Mouse (Mus musculus): ENCODE measurements at regions not wholly inside any gene's neighbourhood (a gene's known extent, or its start where the extent isn't known, plus 50 kb on each side); places are given as distances from the start of the nearest gene placed in this dataset.

DNA sequence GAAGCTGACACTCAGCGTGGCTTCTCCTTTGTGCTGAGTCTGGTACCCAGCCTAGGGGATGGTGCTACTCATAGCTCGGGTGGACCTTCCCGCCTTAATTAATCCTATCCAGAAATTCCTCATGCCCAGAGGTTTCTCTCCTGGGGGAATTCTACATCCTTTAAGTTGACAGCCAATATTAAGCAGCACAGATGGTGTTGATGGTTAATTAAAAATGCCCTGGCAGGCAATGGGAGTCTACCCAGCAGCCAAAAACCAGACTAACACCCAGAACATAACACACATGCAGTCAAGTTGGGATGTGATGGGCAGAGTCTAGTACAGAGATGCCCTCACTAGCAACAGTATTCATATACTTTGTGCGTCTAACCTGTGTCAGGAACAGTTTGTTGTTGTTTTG lies 169.9 kb downstream of the Zfp36l2 start:
- no peak for DNase-seq

DNA sequence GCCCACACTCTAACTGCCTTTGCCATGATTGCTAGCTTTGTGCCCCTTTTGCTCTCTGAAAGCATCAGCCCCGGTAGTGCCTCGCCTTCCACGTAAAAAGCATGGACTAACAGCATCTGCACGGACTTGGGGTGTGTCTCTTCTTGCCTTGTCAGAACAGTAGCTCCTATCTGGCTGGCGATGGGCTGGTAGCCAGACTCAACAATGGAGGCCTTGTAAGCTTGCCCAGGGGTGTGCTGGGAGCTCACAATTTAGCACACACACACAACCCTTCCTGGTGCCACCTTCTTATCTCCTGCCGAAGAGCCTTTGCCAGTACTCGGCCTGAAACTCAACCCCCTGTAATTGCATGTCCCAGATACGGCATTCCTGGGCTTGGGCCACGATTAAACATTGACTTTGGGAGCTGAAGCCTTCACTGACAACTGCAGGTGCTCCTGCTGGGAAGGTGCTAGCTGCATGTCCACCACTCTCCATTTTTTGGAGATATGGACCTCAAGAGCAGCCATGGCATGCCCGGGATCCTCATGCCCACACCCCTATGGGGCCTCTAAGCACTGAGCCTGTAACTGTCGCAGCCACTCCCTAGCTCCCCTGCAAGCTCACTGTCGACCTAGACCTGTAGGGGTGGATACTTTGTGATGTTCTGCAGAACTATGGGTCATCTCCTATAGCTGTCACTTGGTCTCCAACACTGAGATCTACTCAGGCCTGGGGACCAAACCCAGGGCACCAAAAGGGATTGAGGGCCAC lies 166.7 kb upstream of the Haao start:
- no peak for DNase-seq

DNA sequence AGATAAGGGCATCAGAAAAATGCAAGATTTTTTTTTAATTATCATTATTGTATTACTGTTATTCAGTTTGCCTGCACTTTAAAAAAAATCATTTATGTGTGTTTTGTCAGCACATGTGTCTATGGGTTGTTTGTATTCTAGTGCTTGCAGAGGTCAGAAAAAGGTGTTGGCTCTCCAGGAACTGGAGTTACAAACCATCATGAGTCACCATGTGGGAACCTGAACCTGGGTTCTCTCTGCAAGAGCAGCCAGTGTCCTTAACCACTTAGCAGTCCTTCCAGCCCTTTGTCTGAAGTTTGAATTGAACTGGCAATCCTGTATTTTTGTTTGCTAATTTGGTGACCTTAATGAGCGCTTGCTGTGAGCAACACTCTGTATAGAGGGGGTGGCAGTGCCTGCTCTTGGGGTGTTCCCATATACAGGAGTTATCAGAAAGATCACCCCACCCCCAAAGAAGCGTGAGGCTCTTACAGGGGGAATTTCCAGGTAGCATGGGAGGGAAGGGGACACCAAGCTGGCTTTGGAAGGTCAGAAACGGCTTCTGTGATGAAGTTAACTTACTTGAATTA lies 162.8 kb upstream of the Haao start:
- no peak for DNase-seq

DNA sequence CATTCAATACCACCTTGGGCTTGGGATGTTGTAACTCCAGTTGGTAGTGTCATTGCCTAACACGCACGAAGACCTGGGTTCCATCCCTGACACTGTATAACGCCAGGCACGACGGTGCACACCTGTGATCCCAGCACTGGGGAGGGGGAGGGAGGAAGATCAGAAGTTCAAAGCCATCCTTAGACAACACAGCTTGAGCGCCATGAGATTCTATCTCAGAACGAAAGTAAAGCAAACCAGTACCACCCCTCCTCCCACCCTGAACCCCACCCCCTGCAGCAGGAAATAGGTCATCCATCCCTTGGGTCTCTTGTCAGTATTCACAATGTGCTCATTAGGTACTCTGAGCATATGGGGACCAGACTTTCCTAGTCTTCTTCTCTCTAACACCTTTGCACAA lies 162.2 kb upstream of the Haao start:
- DNase-seq: no peak

DNA sequence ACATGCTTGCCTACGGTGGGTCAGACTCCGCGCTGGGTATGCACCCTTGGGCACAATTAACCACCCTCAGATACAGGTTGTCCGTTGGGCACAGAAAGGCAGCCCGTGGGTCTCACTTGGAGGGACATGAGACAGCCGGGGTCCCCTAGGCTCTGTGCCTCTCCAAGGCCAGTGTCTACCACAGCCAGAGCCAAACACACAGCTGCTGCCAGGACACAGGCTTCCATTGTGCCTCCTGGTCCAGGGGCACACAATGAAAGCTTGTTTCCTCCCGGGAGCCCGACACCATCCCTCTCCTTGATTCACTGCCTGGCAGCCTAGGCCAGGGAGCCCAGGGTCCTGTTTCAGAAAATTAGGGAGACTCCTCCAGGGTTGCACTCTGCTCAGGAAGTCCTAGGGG lies 161.4 kb upstream of the Haao start:
- DNase-seq: no peak

DNA sequence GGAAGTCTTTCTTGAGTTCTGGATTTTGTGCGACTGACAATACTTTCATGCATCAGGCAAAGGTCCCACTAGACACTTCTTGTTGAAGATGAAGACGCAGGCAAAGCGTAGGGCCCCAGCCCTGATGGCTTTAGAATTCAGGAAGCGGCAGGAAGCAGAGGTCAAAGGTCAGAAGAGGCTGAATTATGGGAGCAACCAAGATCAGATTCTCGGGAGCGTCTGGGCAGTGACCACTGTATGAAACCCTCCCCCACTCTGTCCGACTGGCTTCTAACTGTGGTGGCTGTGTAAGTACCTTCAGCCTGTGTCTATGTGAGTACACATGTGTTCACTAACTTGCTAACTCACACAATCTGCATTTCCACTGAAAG lies 160.9 kb upstream of the Haao start:
- no peak for DNase-seq

DNA sequence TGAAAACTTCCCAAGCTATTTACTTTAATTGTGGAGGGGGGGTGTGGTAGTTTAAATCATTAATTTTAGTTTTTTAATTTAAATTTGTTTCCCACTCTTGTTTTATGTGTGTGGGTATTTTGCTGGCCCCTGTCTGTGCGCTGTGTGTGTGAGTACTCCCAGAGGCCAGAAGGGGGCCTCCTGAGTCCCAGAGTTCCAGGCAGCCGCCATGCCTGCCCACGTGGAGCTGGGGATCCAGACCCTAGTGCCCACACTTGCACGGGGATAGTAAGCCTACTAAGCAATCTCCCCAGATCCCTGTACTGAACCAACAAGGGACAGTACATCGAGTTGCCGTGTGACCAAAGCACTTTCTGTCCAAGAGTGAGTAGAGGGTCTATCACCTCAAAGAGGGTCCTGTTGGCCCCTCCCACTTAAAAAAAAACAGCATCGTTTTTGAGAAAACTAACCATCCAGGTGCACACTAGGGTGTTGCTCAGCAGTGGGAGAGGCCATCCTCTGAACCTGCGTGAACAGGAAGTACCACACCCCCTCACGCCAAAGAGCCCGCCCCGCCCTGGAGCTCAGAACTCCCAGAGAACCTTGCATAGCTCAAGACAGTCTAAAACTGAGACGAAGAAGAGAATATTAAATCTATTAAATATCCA lies 160.4 kb upstream of the Haao start:
- DNase-seq: no peak

DNA sequence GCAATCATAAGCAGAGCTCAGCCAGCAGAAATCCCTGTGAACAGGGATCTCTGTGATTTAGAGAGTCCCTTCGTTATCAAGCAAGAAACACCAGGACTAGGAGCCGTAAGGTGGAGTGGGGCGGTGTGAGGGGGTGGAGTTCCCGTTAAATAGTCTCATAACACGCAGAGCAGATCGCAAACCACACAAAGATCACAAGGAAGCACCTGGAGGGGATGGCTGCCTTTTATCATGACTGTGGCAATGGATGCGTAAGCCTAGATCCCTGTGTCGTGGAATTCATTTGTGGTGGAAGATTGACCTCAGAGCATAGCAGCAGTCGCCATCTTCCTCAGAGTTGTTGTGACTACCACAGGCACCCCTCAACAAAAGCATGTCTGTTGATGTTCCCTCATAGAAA lies 159.0 kb upstream of the Haao start:
- no peak for DNase-seq

DNA sequence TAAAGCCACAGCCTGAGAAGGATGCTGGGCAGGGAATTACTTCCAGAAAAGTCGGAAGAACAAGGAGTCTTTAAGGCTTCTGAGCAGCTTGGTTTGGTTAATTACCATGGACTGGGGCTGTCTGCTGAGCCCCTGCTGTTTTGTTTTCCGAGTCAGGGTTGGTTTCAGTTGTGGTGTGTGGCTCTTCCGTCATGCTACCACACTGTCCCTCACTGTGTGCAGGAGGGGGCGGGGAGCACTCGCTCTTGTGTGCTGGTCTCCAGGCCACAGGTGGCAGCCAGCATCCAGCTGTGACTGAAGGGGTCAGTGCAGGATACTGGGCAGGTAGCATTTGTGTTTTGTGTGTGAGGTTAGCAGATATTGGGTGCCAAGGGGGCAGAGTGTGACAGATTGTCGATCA lies 156.5 kb upstream of the Haao start:
- no peak for DNase-seq

DNA sequence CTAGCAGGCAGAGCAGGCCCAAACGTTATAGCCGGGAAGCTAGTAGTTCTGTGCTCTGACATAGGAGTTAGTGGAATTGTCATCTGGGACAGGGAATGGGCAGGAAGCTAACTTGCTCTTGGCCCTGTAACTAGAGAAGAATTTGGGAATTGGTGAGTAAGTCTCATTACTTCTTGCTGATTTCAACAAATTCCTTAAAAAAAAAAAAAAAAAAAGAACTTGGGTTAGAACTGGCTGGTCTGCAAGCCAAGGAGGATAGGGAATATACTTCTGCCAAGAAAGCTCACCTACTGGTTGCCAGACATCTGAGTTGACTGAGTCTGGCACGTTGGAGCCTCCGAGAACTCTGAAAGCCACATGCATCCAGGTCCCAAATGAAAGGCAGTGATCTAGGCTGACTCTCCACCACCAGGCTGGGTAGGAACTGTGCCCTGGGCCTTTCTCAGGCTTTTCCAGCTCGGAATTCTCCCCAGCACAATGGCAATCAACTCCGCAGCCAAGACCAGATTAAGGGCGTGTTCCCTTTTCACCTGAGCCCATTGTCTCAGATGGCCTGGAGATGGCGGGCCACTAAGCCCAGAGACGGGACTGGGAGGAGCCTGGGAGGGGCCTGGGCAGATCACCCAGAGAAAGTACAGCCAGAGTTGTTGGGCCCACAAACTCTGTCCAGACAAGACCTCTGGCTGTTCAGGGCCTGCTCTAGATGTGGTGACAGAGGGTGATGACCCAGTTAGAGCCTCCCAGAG lies 155.9 kb upstream of the Haao start:
- DNase-seq: no peak

DNA sequence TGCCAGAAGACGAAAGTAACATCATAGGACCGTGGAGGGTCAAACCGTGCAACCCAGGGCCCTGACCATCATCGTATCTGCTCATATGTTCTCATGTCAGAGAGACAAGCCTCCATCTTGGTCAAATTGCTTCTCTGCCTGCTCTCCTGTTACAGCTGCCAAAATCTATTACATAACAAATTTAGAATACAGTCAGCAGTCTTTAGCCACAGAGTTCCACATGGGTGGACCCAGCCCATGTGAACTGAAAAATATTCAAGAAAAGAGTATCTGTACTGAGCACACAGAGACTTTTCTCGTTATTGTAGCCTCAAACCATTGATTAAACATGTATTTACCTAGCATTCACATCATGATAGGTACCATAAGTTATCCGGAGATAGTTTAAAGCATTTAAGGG lies 155.2 kb upstream of the Haao start:
- DNase-seq: no peak

DNA sequence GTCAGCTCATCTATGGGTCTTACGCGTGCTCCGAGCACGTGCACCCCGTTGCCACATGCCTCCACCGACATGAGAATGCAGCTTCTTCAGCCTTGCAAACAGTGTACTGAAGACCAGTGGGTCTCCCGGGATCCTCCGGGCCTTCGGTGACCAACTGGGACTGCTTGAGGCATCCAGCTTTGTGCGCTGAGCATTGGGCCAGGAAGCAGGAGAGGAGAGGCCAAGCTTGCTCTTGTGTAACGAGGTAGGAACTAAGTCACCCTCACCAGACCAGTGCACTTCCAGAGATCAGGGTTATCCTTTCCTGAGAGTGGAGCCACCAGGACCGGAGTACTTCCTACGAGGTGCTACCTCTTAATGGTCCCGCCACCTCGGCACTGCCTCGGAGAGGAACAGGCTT lies 154.6 kb upstream of the Haao start:
- DNase-seq: no peak

DNA sequence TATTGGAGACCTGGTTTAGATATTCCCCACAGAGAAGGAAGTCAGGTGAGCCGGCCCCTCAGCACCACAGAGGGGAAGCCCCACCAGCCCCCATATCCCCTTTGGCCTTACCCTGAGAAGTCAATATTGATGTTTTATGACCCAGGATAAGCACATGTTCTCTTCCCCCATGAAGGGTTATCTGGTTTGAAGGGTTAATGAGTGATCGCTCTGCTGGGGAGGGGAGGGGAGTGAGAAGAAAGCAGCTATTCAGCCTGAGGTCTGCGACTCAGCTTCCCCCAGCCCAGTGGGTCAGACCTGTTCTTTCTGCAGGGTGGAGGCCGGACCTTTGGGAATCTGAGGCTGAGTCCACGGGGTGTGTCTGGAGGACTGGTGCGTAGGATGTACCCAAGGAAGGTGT lies 152.4 kb upstream of the Haao start:
- DNase-seq: no peak

DNA sequence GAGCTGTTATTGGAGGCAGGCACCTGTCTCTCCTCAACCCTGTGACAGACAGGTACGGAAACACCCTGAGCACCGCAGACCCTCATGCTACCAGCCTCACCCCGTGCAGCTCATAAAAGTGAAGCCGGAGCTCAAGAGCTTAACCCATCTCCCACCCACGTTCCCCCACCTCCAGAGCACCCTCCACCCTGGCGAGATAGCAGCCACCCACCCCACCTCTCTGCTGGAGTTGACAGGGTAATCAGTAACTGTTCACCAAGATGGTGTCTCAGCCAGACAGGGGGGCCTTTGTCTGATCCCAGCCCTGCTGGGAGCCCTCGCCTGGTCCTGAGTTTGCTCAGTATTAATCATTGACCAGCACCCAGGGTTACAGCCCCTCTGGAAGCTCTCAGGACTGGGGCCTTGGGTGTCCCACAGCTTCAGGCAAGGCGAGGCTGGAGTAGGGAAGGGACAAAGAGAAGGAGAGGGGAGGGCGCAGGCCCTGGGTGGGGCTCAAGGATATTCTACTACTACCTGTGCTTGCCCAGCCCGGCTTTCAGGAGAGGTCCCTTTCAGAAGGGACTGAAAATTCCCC lies 151.3 kb upstream of the Haao start:
- peak; percentile 33 for DNase-seq

DNA sequence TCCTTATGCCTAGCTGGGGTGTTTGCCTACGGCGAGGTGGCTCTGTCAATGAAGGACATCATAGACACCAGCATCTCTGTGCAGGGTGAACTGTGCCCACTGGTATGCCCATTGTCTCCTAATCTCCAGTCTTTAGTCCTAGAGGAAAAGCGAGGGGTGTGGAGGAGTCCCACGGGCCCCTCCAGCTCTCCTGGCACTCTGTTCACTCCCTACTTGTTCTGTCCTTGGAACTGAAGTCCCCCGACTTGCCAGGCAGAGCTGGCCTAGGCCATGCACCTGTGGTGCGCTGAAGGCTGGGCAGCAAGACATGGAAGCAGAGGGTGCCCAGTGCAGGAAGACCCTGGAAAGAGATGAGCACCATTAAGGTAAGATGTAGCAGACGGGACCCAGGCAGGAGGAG lies 150.6 kb upstream of the Haao start:
- no peak for DNase-seq

DNA sequence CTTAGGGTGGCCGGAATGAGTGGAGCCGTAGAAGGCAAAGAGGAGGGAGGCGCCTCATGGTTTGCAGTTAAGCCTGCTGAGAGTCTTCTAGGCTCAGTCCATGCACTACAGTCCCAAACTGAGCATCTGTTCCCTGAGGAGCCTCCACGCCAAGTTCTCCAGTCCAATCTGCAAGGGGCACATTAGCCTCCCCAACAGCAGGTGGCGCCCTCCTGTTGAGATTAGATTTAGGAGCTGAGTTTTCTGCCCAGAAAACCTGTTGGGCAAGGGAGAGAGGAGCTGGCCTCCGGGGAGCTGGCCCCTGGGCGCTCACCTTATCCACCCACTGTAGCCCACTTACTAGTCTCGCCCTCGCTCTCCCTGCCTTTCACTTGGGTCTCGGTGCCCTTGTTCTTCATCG lies 150.0 kb upstream of the Haao start:
- DNase-seq: peak; percentile 44

DNA sequence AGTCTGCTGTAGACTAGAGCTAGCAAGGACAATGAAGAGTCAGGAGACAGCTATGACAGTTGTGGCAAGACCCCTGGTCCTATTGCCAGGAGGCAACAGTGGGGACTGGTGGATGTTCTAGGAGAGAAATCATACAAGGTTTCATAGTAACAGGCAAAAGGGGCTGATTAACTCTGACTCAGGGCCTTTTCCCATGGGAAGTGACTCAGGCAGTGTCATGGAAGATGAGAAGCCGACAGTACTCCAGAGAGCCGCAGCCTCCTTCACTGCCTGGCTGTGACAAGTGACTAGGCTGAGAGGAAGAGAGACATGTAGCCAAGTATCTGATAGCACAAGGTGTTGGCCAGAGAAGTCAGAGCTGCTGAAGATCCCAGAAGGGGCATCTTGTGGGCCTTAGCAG lies 145.3 kb upstream of the Haao start:
- DNase-seq: no peak

DNA sequence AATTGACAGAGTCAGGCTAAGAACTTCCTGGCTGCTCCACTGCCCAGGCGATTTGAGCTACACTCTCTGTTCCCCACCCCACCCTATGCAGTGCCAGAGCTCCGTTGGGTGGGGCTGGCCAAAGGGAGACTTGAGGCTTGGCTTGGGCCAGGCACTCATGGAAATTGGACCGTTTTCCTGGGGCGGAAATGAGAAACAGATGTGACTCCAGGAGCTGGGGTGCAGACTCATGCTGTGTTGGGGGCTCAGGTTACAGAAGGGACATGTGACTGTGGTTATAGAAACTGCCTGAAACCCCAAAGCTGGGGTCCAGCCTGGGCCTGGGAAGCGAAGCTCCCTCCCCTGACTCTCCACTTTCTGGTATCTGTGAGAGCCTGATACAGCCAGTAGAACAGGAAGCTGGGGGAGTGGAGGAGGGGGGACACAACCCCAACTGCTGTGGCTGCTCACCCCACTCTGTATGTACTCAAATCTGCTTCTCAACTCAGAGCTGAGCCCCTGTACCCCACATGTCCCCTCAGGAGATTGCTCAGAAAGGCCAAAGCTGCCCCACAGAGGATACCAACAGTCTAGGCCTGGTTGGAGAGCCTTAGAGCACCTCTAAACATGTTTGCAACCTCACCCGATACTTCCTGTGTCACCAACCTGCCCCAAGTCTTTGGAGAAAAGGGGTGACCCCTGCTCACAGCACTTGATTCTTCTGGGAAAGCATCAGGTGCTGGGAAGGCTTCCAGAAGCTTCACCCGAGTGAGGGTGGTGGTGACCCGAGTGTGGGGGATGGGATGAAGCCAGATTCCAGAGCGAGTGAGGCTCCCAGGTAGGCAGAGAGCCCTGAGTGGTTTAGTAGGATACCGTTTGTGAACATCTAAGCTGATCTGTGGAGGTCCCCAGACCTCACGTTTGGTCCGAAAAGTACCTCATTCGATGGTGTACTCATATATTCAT lies 142.9 kb upstream of the Haao start:
- peak; percentile 65 for DNase-seq

DNA sequence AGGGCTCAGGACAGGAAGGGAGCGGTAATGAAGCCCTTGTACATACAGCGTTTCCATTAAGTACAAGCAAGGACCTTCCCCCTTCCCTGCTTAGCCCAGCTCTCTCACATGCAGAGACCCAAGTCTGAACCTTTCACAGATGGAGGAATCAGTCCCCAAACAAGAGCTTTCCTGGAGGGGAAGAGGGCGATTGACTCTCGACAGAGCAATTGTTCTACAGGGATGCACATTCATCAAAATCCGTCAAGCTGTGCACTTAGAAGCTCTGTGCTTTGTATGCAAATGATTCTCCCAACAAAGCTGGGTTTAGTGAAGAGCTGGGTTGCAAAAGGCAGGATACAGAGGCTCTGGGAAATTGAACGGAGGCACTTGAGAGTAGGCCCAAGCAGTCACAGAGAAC lies 141.1 kb upstream of the Haao start:
- DNase-seq: no peak

DNA sequence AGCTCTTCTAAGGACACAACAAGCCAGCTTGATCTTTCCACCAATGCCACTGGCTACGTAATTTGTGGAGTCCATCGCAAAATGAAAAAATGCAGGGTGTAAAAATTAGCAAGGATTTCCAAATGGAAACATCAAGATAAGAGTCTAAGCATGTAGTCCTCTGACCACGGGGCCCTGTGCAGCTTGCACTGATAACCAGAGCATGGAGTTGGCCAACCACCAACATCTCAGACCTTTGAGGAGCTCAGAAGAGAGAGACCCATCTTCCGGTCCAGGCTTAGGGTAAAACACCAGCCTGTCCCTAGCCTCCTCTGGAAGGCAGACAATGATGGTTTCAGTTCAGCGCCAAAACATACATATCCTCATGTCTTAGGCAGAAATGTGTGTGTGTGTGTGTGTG lies 140.4 kb upstream of the Haao start:
- DNase-seq: no peak

DNA sequence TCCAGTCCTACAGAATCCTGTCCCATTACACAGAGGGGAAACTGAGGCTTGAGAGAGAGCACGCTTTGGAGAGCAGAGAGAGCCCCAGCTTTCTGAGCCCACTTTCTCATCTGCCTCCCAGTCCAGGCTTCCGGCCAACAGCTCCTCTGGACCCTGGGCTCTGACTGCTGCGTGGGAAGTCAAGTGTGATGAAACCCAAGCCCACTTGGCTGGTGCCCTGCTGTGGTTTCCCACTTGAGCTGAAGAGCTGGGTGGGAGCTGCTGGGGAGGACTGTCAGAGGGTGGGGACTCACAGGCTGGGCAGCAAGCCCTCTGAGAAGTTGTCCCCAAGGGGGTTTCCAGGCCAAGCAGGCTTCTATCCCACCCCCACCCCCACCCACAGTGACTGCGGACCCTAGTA lies 139.9 kb upstream of the Haao start:
- DNase-seq: no peak

DNA sequence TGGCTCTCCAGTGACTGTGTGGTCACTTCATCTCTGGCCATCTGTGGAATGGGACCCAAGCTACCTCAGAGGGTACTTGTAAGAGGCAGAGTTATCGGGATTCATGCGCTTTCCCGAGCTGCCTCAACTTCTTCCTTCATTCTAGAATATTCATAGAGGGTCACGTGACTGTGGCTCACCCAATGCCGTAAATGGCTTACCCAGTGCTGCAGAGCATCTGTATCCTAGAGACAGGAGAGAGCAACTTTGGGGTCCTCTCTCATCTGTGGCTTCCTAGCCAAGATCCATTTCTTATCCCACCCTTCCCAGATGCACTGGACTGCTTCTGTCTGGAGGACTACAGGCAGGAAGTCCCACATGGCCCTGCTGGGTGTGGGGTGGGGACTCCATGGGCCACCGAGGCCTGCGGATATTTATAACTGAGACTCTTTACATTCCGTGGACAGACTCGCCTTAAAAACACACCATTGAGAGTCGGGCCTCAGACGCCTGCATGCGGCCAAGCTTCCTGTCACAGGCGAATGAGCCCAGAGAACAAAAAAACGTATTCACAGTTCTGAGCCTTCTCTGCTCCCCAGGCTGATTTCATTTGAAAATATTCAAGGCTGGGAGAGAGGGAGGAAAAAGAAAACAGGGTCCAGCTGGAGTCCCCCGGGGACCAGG lies 138.3 kb upstream of the Haao start:
- DNase-seq: no peak
